In the genomic region with DNA sequence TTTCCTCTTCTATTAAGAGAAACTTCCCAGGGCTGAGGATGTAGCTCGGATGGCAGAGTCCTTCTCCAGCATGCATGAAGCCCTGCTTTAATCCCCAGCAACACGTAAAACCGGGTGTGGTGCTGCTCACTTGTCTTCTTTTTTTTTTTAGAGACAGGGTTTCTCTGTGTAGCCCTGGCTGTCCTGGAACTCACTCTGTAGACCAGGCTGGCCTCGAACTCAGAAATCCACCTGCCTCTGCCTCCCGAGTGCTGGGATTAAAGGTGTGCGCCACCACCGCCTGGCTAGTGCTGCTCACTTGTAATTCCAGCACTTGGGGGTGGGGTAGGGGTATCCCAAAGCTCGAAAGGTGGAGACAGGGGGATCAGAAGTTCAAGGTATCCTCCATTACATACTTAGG, we compare ENCODE assay signal across 9 mouse cellular contexts. TPM values are rescaled to one million over a fixed set of nuclear protein-coding genes. Genes with fewer than 3 reads are reported as not detected.
DNase-seq lines count a peak whose midpoint lies in the region; ATAC-seq and TF ChIP-seq lines count a peak whose summit lies in the region.
"Not testable (repeated sequence)": the region's sequence is repeated elsewhere in the genome, so short reads cannot be mapped to it uniquely, and the experiment has no call there.
"Had no signal": no experiment of that assay in that cellular context is flagged by ENCODE, and none has a peak within 500 bp of the region (broad histone marks: within the 10 kb centered on the region; RNA-seq: fewer than 3 reads in every experiment).

A gene (minus strand): TSS at position 101 of the 400 bp plus-strand sequence.

- peak; percentile 60 for DNase-seq in c-Kit-negative CD71-positive TER-119-positive erythroid progenitor cells, embryonic 14.5 days (ENCODE audit: low read depth, low spot score)
- DNase-seq in forebrain, embryonic 10.5 days (ENCODE audit: extremely low spot score, low spot score); liver, embryonic 11.5 days (ENCODE audit: low spot score); lung, embryonic 14.5 days: not testable (repeated sequence)

- H3K36me3 ChIP-seq in forebrain, embryonic 10.5 days (replicated peaks); heart, embryonic 15.5 days; intestine, embryonic 16.5 days (ENCODE audit: control insufficient read depth, insufficient read depth, low read length); liver, embryonic 11.5 days (ENCODE audit: control insufficient read depth, insufficient read depth, low read length); lung, embryonic 14.5 days (ENCODE audit: insufficient read depth); neural tube, embryonic 12.5 days: not testable (repeated sequence)

- not testable (repeated sequence) for H3K27me3 ChIP-seq in forebrain, embryonic 10.5 days (ENCODE audit: poor library complexity, severe bottlenecking); intestine, embryonic 16.5 days (replicated peaks; ENCODE audit: control insufficient read depth, insufficient read depth, low read length); lung, embryonic 14.5 days (ENCODE audit: insufficient read depth, low read length); neural tube, embryonic 12.5 days (replicated peaks)
- H3K27me3 ChIP-seq in heart, embryonic 15.5 days: peaks cover 14% of the 10 kb centered on the region
- H3K27me3 ChIP-seq in liver, embryonic 11.5 days (replicated peaks; ENCODE audit: control insufficient read depth, insufficient read depth, low read length): peaks cover 23% of the 10 kb centered on the region

- H3K27ac ChIP-seq in forebrain, embryonic 10.5 days: peak within 1 kb of the TSS; percentile 70
- H3K27ac ChIP-seq in heart, embryonic 15.5 days; intestine, embryonic 16.5 days (ENCODE audit: low read length); lung, embryonic 14.5 days (ENCODE audit: low read depth); neural tube, embryonic 12.5 days: not testable (repeated sequence)
- H3K27ac ChIP-seq in liver, embryonic 11.5 days (ENCODE audit: low read depth, low read length): peak within 1 kb of the TSS; percentile 88

- TF ChIP-seq CTCF in lung, embryonic 14.5 days (IDR thresholded peaks at IDR 0.05; ENCODE audit: low read depth): not testable (repeated sequence)

- not testable (repeated sequence) for H3K9me3 ChIP-seq in forebrain, embryonic 10.5 days; heart, embryonic 15.5 days (replicated peaks); intestine, embryonic 16.5 days (ENCODE audit: control insufficient read depth, low read length); liver, embryonic 11.5 days (ENCODE audit: control insufficient read depth, low read length); lung, embryonic 14.5 days (ENCODE audit: low read depth, low read length); neural tube, embryonic 12.5 days

- not testable (repeated sequence) for ATAC-seq in heart, embryonic 15.5 days (replicated peaks; ENCODE audit: insufficient number of reproducible peaks, insufficient read depth, low FRiP score, low read depth); intestine, embryonic 16.5 days; liver, embryonic 11.5 days (replicated peaks; ENCODE audit: low FRiP score); lung, embryonic 14.5 days (ENCODE audit: insufficient read depth); neural tube, embryonic 12.5 days (ENCODE audit: low FRiP score, low read depth)

- H3K9ac ChIP-seq in heart, embryonic 15.5 days; intestine, embryonic 16.5 days (ENCODE audit: low read depth, low read length); neural tube, embryonic 12.5 days: not testable (repeated sequence)
- peak within 1 kb of the TSS; percentile 84 for H3K9ac ChIP-seq in liver, embryonic 11.5 days (ENCODE audit: low read depth, low read length)
- peak within 1 kb of the TSS; percentile 19; the same call in 1 of the 2 replicates for H3K9ac ChIP-seq in lung, embryonic 14.5 days

- not testable (repeated sequence) for H3K4me2 ChIP-seq in heart, embryonic 15.5 days; intestine, embryonic 16.5 days (ENCODE audit: low read depth, low read length); neural tube, embryonic 12.5 days (replicated peaks)
- H3K4me2 ChIP-seq in liver, embryonic 11.5 days: peak within 1 kb of the TSS; percentile 58
- peak within 1 kb of the TSS; percentile 13; the same call in 1 of the 2 replicates for H3K4me2 ChIP-seq in lung, embryonic 14.5 days

- H3K4me3 ChIP-seq in forebrain, embryonic 10.5 days: 0 out of 2 replicates have a peak within 1 kb of the TSS, but pooled peaks have one; percentile 24
- H3K4me3 ChIP-seq in heart, embryonic 15.5 days; intestine, embryonic 16.5 days (ENCODE audit: low read length); lung, embryonic 14.5 days (ENCODE audit: low read depth, low read length); neural tube, embryonic 12.5 days: not testable (repeated sequence)
- peak within 1 kb of the TSS; percentile 63 for H3K4me3 ChIP-seq in liver, embryonic 11.5 days (ENCODE audit: low read depth, low read length)

- WGBS in forebrain, embryonic 10.5 days: 87% methylated on average over 8 of the region's 8 CpGs
- 79% methylated on average over 8 of the region's 8 CpGs for WGBS in heart, embryonic 15.5 days
- WGBS in intestine, embryonic 16.5 days: 83% methylated on average over 8 of the region's 8 CpGs
- 70% methylated on average over 8 of the region's 8 CpGs for WGBS in liver, embryonic 11.5 days
- WGBS in lung, embryonic 14.5 days: 75% methylated on average over 8 of the region's 8 CpGs
- WGBS in neural tube, embryonic 12.5 days: 87% methylated on average over 8 of the region's 8 CpGs

- not testable (repeated sequence) for H3K4me1 ChIP-seq in forebrain, embryonic 10.5 days; heart, embryonic 15.5 days (replicated peaks); intestine, embryonic 16.5 days (ENCODE audit: control insufficient read depth, insufficient read depth, low read length); lung, embryonic 14.5 days (ENCODE audit: insufficient read depth); neural tube, embryonic 12.5 days
- H3K4me1 ChIP-seq in liver, embryonic 11.5 days (replicated peaks; ENCODE audit: control insufficient read depth, insufficient read depth, low read length): peaks cover 27% of the 10 kb centered on the region

RNA-seq across cellular contexts. Expression of the gene that starts here (rescaled TPM):
- polyA plus RNA-seq in forebrain, embryonic 10.5 days (2016; fragmentation: Nextera tagmentation; extraction: Ambion mirVana): 37.4 and 52.1 TPM in 2 replicates
- 20.2 and 31.9 TPM in 2 replicates for polyA plus RNA-seq in heart, embryonic 15.5 days (2015; fragmentation: Nextera tagmentation; extraction: Ambion mirVana)
- 11.2 and 19.3 TPM in 2 replicates for polyA plus RNA-seq in intestine, embryonic 16.5 days (2015; fragmentation: Nextera tagmentation; extraction: Ambion mirVana)
- polyA plus RNA-seq in liver, embryonic 11.5 days (2014; fragmentation: Nextera tagmentation; extraction: Ambion mirVana): 191 and 229 TPM in 2 replicates
- polyA plus RNA-seq in lung, embryonic 14.5 days (2014; fragmentation: Nextera tagmentation; extraction: Ambion mirVana): 6.0 and 6.9 TPM in 2 replicates
- 18.8 and 23.6 TPM in 2 replicates for polyA plus RNA-seq in neural tube, embryonic 12.5 days (2016; fragmentation: Nextera tagmentation; extraction: Ambion mirVana)
- polyA plus RNA-seq: C2C12; testis, adult 2 months had no signal
